Mouse (Mus musculus) heart, postnatal 0 days (tissue): ENCODE measurements around the gene Fam118b. TPM values are rescaled to one million over a fixed set of nuclear protein-coding genes. Genes with fewer than 3 reads are reported as not detected.

ENCODE experiments used
- ATAC-seq: fragments of 200-750 bp; cut with Nextera tagmentation; 2 replicates; pipeline ENCODE4 v1.8.0; 2017; ENCODE audit warnings: low read depth, moderate number of reproducible peaks, moderate library complexity; ENCODE audit not compliant: insufficient read depth
- DNase-seq: peaks from one replicate; pipeline ENCODE4 v3.0.0-alpha.2; 2016; ENCODE audit warnings: low spot score
- H3K27ac ChIP-seq: fragments of 300-500 bp; sonication (generic); 2 replicates; pipeline ENCODE4 v1.5.1; 2014; ENCODE audit warnings: low read depth, mild to moderate bottlenecking
- H3K27me3 ChIP-seq: fragments of 300-500 bp; sonication (generic); 2 replicates; pipeline ENCODE4 v1.6.1; 2014; ENCODE audit warnings: low read length, mixed read lengths; ENCODE audit not compliant: control insufficient read depth, insufficient read depth
- H3K36me3 ChIP-seq: fragments of 300-500 bp; sonication (generic); replicated peaks from 2 replicates; pipeline ENCODE4 v1.6.1; 2014; ENCODE audit warnings: low read length, mixed read lengths; ENCODE audit not compliant: control insufficient read depth, insufficient read depth
- H3K4me1 ChIP-seq: fragments of 300-500 bp; sonication (generic); 2 replicates; pipeline ENCODE4 v1.6.1; 2014; ENCODE audit warnings: antibody characterized with exemption; ENCODE audit not compliant: control insufficient read depth, insufficient read depth
- H3K4me2 ChIP-seq: fragments of 300-500 bp; sonication (generic); 2 replicates; pipeline ENCODE4 v1.6.1; 2014; ENCODE audit warnings: low read depth, mild to moderate bottlenecking, low read length, moderate library complexity
- H3K4me3 ChIP-seq: fragments of 300-500 bp; sonication (generic); 2 replicates; pipeline ENCODE4 v1.5.1; 2014; ENCODE audit warnings: low read depth, low read length
- H3K9ac ChIP-seq: fragments of 300-500 bp; sonication (generic); replicated peaks from 2 replicates; pipeline ENCODE4 v1.6.1; 2014; ENCODE audit warnings: low read depth, low read length, mixed read lengths
- H3K9me3 ChIP-seq: fragments of 300-500 bp; sonication (generic); replicated peaks from 2 replicates; pipeline ENCODE4 v1.6.1; 2016; ENCODE audit warnings: low read length; ENCODE audit not compliant: control insufficient read depth
- CTCF ChIP-seq: IDR thresholded peaks from 2 replicates; pipeline ENCODE4 v1.5.1; 2016; ENCODE audit warnings: antibody characterized with exemption, control low read depth, low read depth
- EP300 ChIP-seq: IDR thresholded peaks from 2 replicates; pipeline ENCODE4 v1.6.1; 2016; ENCODE audit warnings: antibody characterized with exemption, low read depth
- WGBS: fragments of 180-500 bp; shearing (Covaris S2); extraction: QIAGEN DNeasy Blood & Tissue Kit; methylation state at CpG from one replicate; pipeline ENCODE4 v1.1.7; 2014; 5-methylcytosine and 5-hydroxymethylcytosine counted together
- polyA plus RNA-seq: library from polyadenylated mRNA; unstranded; fragments of >200 nt; fragmentation: Nextera tagmentation; extraction: Ambion mirVana; gene quantifications from 2 replicates; pipeline ENCODE4 v1.2.1, GENCODE M21; 2015
- total RNA-seq: library from RNA; depleted of rRNA; stranded (reverse); fragments of >200 nt; gene quantifications from 2 replicates; pipeline ENCODE4 v1.2.3, GENCODE M21; 2014; ENCODE audit warnings: low replicate concordance

The Fam118b gene
- total and polyA plus RNA-seq, 2 experiments from 2014 or later = 19.7 to 22.6 TPM

DNA sequence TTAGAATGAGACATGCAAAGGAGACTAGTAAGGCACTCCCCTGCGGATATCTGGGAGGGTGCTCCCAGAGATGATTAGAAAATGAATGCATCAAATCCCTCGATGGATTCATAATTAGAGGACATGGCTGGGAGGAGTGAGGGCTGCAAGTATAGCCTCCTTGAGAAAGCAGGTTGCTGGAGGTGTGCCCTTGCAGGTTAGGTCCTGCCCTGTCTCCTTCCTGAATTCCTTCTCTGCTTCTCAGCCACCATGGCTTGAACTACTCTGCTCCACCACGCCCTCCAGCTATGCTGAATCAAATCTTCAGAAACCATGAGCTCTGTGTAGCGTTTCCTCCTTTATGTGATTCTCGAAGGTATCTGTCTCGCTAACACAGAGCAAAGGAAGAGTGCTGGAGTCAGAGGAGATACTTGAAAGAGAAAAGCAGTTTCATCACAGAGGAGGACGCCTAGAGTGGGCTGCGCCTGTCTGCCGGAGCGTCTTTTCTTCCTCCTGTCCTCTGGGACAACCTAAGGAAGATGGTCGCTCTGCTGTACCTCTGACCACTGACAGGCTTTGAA is 74.5 kb downstream of the Fam118b start:
- H3K36me3 ChIP-seq = peaks cover 20% of the 10 kb centered on the region; the same call in 1 of the 2 replicates
- DNase-seq (no peak), ATAC-seq (no peak)
- H3K9me3 ChIP-seq = no peaks in the 10 kb centered on the region
- no peak overlapping the region for H3K4me3 ChIP-seq
- H3K4me1 ChIP-seq = no peaks in the 10 kb centered on the region
- no peak overlapping the region for H3K4me2 ChIP-seq
- no peak overlapping the region for H3K27ac ChIP-seq
- WGBS = 77% methylated on average over 11 of the region's 11 CpGs
- no peak overlapping the region for H3K9ac ChIP-seq
- H3K27me3 ChIP-seq = no peaks in the 10 kb centered on the region
- TF ChIP-seq EP300 (no peak), CTCF (no peak)

DNA sequence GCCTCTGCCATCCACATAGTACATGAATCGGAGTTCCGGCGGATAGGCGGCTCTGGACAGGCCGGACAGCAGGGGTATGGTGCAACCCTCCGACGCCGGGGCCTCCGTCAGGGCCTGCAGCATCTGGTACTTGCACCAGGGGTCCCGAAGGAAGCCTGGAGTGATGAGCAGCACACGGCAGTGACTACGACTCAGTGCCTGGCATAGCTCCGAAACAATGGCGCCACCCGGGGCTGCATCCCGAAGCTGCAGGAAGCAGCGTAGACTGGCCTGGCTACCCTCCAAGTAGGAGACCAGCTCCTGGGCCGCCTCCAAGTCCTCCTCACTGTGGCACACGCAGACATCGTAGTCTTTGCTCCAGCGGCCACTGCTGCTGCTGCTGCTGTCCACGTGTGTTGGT is 78.9 kb downstream of the Fam118b start:
- Histone ChIP-seq H3K9me3 (no peaks in the 10 kb centered on the region), H3K4me1 (no peaks in the 10 kb centered on the region), H3K4me2 (peak overlapping the region; percentile 14), H3K4me3 (no peak overlapping the region), H3K9ac (no peak overlapping the region), H3K27ac (no peak overlapping the region), H3K36me3 (peaks cover 20% of the 10 kb centered on the region), H3K27me3 (no peaks in the 10 kb centered on the region)
- ATAC-seq (peak; percentile 72; the same call in 1 of the 2 replicates), DNase-seq (peak; percentile 65)
- WGBS = 45% methylated on average over 22 of the region's 22 CpGs
- TF ChIP-seq CTCF = no peak
- no peak for TF ChIP-seq EP300

GRCm38 (mm10) chr9:35187351-35187903 is 80.2 kb downstream of the Fam118b start:
- TF ChIP-seq CTCF (no peak), EP300 (no peak)
- no peak overlapping the region for H3K9ac ChIP-seq
- H3K36me3 ChIP-seq = peaks cover 20% of the 10 kb centered on the region
- WGBS = 78% methylated on average over 10 of the region's 10 CpGs
- H3K9me3 ChIP-seq = no peaks in the 10 kb centered on the region
- ATAC-seq (no peak), DNase-seq (no peak)
- no peak overlapping the region for H3K27ac ChIP-seq
- H3K27me3 ChIP-seq = no peaks in the 10 kb centered on the region
- no peaks in the 10 kb centered on the region for H3K4me1 ChIP-seq
- no peak overlapping the region for H3K4me3 ChIP-seq
- H3K4me2 ChIP-seq = no peak overlapping the region

GRCm38 (mm10) chr9:35186430-35186829 is 81.2 kb downstream of the Fam118b start:
- Histone ChIP-seq H3K9me3 (no peaks in the 10 kb centered on the region), H3K4me1 (no peaks in the 10 kb centered on the region), H3K4me2 (no peak overlapping the region), H3K4me3 (no peak overlapping the region), H3K27me3 (no peaks in the 10 kb centered on the region), H3K9ac (no peak overlapping the region), H3K27ac (no peak overlapping the region), H3K36me3 (peaks cover 18% of the 10 kb centered on the region)
- DNase-seq (no peak), ATAC-seq (no peak)
- no peak for TF ChIP-seq EP300
- no peak for TF ChIP-seq CTCF
- 73% methylated on average over 4 of the region's 4 CpGs for WGBS

DNA sequence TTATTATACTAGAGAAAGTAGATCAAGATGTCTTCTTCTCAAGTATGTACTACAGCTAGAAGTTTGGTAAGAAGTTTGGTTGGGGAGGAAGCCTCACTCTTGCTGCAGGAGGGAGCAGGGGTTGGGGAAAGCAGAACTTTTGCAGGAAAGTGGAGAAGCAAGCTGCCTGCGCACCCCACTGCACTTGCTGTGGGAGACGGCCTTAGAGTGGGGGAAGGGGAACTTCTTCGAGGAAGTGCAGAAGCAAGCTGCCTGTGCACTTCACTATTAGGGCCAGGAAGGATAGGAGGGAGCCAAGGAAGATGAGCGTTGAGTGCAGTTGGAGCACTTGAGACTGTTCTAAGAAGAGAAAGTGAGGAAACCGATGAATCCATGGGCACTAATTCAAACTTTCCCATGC is 84.2 kb downstream of the Fam118b start:
- Histone ChIP-seq H3K4me1 (no peaks in the 10 kb centered on the region), H3K9ac (no peak overlapping the region), H3K4me2 (no peak overlapping the region), H3K27ac (no peak overlapping the region), H3K27me3 (no peaks in the 10 kb centered on the region), H3K4me3 (no peak overlapping the region), H3K9me3 (no peaks in the 10 kb centered on the region), H3K36me3 (no peaks in the 10 kb centered on the region; the same call in 1 of the 2 replicates)
- DNase-seq (no peak), ATAC-seq (no peak)
- TF ChIP-seq EP300 (no peak), CTCF (no peak)
- 69% methylated on average over 5 of the region's 5 CpGs for WGBS

- Histone ChIP-seq H3K9me3 (no peaks in the 10 kb centered on the region), H3K36me3 (no peaks in the 10 kb centered on the region; the same call in 1 of the 2 replicates), H3K4me1 (no peaks in the 10 kb centered on the region), H3K27ac (no peak overlapping the region), H3K4me3 (no peak overlapping the region), H3K9ac (no peak overlapping the region), H3K27me3 (no peaks in the 10 kb centered on the region), H3K4me2 (no peak overlapping the region)
- 47% methylated on average over 2 of the region's 2 CpGs for WGBS
- no peak for TF ChIP-seq CTCF
- TF ChIP-seq EP300 = no peak
- DNase-seq = no peak
- ATAC-seq = no peak
These were observed 84.8 kb downstream of the Fam118b start for GRCm38 (mm10) chr9:35182832-35183231.
